Mouse (Mus musculus): ENCODE results near the gene Rpl27a. TPM values are rescaled to one million over a fixed set of nuclear protein-coding genes. Genes with fewer than 3 reads are reported as not detected.

Rpl27a gene
- polyA plus RNA-seq, 1 experiment, result 640 TPM

DNA sequence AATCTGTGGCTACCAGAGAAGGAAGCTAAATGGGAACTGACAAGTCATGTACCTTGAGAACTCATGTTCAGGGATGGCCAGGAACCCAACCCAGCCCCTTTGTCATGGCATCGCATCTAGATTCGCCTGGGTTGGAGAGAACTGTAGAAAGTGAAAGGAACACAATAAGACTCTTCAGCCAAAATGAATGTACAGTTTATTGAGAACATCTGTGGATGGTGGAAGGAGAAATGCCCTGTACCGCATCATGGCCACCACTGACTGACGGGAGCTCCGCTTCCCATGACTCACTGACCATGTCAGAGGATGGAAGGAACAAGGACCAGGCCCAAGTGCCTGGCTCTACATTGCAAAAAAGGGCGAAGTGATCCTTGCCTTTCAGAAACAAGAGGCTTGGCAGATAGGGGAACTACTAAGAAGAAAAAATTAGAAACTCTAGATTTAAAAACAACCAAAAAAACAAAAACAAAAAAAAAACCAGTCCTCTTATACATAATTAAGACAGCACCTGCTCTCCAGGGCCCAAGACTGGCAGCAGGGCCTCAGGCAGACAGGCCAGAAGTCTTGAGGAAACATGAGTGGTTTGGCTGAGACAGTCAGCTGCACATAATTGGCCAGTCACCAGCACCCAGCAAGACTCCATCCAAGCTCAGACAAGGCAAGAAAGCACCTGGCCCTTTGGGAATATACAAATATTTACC, 4.9 kb downstream of the Rpl27a start:
- H3K4me3 ChIP-seq (ENCODE audit: low read depth, low read length), result no peak overlapping the region
- no peak for TF ChIP-seq POLR2A (IDR thresholded peaks at IDR 0.05; ENCODE audit: insufficient read depth, low read length)
- no peak for TF ChIP-seq CTCF (IDR thresholded peaks at IDR 0.05; ENCODE audit: low read depth, low read length)
- TF ChIP-seq EP300 (IDR thresholded peaks at IDR 0.05; ENCODE audit: insufficient read depth, low read depth, low read length), result no peak
- H3K27me3 ChIP-seq (ENCODE audit: control insufficient read depth, insufficient read depth, low read length, poor library complexity, severe bottlenecking), result no peaks in the 10 kb centered on the region
- no peak overlapping the region for H3K9ac ChIP-seq (ENCODE audit: low read depth, poor library complexity, severe bottlenecking)
- H3K4me1 ChIP-seq (ENCODE audit: control insufficient read depth, insufficient read depth, low read length), result no peaks in the 10 kb centered on the region
- H3K9me3 ChIP-seq (replicated peaks; ENCODE audit: control insufficient read depth, insufficient read depth, low read length, poor library complexity, severe bottlenecking), result no peaks in the 10 kb centered on the region
- peak overlapping the region; percentile 64 for H3K27ac ChIP-seq (ENCODE audit: insufficient read depth, low read length)
- peaks cover 57% of the 10 kb centered on the region for H3K36me3 ChIP-seq (ENCODE audit: control insufficient read depth, insufficient read depth, low read length, poor library complexity, severe bottlenecking)

DNA sequence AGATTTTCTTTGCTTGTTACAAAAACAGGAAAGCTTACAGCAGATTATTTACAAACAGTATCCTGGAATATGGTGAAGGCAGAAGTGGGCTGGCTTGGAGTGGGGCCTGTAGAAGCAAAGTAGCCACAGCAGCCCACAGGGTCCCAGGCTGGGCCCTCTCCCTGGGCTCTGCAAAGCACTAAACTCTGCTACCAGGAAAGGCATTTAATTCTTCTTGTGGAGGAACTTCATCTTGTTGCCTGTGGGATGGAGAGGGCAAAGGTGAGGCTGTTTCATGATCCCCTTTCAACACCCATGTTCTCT, 5.4 kb downstream of the Rpl27a start:
- peaks cover 57% of the 10 kb centered on the region for H3K36me3 ChIP-seq (ENCODE audit: control insufficient read depth, insufficient read depth, low read length, poor library complexity, severe bottlenecking)
- no peak overlapping the region for H3K9ac ChIP-seq (ENCODE audit: low read depth, poor library complexity, severe bottlenecking)
- H3K27me3 ChIP-seq (ENCODE audit: control insufficient read depth, insufficient read depth, low read length, poor library complexity, severe bottlenecking), result no peaks in the 10 kb centered on the region
- H3K4me1 ChIP-seq (ENCODE audit: control insufficient read depth, insufficient read depth, low read length), result no peaks in the 10 kb centered on the region
- no peak for TF ChIP-seq POLR2A (IDR thresholded peaks at IDR 0.05; ENCODE audit: insufficient read depth, low read length)
- TF ChIP-seq CTCF (IDR thresholded peaks at IDR 0.05; ENCODE audit: low read depth, low read length), result no peak
- no peak for TF ChIP-seq EP300 (IDR thresholded peaks at IDR 0.05; ENCODE audit: insufficient read depth, low read depth, low read length)
- no peak overlapping the region for H3K27ac ChIP-seq (ENCODE audit: insufficient read depth, low read length)
- no peaks in the 10 kb centered on the region for H3K9me3 ChIP-seq (replicated peaks; ENCODE audit: control insufficient read depth, insufficient read depth, low read length, poor library complexity, severe bottlenecking)
- no peak overlapping the region for H3K4me3 ChIP-seq (ENCODE audit: low read depth, low read length)

DNA sequence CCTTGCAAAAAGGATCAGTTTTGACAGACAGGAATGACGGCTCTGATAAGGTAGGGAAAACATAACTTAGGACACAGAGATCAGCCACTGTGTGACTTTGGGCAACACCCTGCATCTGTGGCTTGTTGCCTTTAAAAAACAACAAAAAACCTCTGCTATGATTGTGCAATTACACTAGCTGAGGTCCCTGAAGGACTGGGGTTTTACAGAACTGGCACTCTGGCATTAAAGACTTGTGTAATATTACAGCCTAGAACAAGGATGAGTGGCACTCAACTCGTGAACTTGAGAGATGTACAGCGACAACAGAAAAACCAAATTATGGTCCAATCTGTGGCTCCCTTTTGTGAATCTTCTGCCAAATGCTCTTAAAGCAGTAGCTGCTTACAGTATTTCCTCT, 5.8 kb downstream of the Rpl27a start:
- Histone ChIP-seq H3K27me3 (ENCODE audit: control insufficient read depth, insufficient read depth, low read length, poor library complexity, severe bottlenecking) (no peaks in the 10 kb centered on the region), H3K4me3 (ENCODE audit: low read depth, low read length) (no peak overlapping the region), H3K4me1 (ENCODE audit: control insufficient read depth, insufficient read depth, low read length) (no peaks in the 10 kb centered on the region), H3K9ac (ENCODE audit: low read depth, poor library complexity, severe bottlenecking) (no peak overlapping the region), H3K27ac (ENCODE audit: insufficient read depth, low read length) (no peak overlapping the region), H3K9me3 (replicated peaks; ENCODE audit: control insufficient read depth, insufficient read depth, low read length, poor library complexity, severe bottlenecking) (no peaks in the 10 kb centered on the region), H3K36me3 (ENCODE audit: control insufficient read depth, insufficient read depth, low read length, poor library complexity, severe bottlenecking) (peaks cover 53% of the 10 kb centered on the region)
- TF ChIP-seq CTCF (IDR thresholded peaks at IDR 0.05; ENCODE audit: low read depth, low read length), result no peak
- TF ChIP-seq POLR2A (IDR thresholded peaks at IDR 0.05; ENCODE audit: insufficient read depth, low read length), result no peak
- no peak for TF ChIP-seq EP300 (IDR thresholded peaks at IDR 0.05; ENCODE audit: insufficient read depth, low read depth, low read length)

DNA sequence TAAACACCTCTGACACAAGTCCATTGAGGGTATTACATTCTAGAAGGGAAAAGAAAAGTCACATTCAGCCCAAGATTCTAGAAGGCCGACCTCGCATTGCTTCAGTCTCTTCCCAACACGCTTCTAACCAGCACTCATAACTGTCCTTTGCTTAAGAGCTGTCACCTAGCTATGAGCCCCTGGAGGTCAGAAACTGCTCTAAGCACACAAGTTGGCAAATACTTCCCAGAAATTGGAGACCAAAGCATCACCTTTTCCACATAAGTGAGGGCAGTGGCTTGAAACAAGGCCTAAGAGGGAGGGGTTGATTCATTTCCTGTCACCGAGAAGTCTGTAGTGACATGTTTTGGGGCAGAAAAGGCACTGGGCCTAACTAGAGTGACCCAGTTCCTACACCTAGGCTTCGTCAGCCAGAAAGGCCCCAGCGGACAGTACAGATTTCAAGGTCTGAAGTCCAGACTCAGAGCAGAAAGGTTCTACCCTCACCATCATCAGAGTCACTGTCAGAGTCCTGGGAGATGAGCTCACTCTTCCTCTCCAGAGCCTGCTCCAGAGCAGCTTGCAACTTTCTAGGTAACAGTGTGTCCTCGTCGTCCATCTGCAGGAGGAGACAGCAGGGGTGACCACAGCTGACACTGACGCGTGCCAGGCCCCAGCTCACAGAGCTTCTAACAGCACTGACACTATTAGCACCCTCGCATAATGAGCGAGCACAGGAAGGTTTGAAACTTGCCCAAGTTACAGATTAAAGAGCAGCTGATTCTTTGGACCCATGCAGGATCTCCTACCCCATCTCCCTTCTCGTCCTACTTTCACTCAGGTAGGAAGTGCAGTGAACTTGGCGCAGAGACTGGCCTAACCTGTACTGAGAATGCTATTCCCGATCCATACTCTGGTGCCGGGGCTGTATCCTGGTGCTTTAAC, 7.1 kb downstream of the Rpl27a start:
- H3K36me3 ChIP-seq (ENCODE audit: control insufficient read depth, insufficient read depth, low read length, poor library complexity, severe bottlenecking), result peaks cover 41% of the 10 kb centered on the region
- H3K9me3 ChIP-seq (replicated peaks; ENCODE audit: control insufficient read depth, insufficient read depth, low read length, poor library complexity, severe bottlenecking), result no peaks in the 10 kb centered on the region
- H3K27ac ChIP-seq (ENCODE audit: insufficient read depth, low read length), result no peak overlapping the region
- H3K4me1 ChIP-seq (ENCODE audit: control insufficient read depth, insufficient read depth, low read length), result no peaks in the 10 kb centered on the region
- H3K9ac ChIP-seq (ENCODE audit: low read depth, poor library complexity, severe bottlenecking), result no peak overlapping the region
- H3K27me3 ChIP-seq (ENCODE audit: control insufficient read depth, insufficient read depth, low read length, poor library complexity, severe bottlenecking), result no peaks in the 10 kb centered on the region
- H3K4me3 ChIP-seq (ENCODE audit: low read depth, low read length), result no peak overlapping the region
- no peak for TF ChIP-seq EP300 (IDR thresholded peaks at IDR 0.05; ENCODE audit: insufficient read depth, low read depth, low read length)
- no peak for TF ChIP-seq CTCF (IDR thresholded peaks at IDR 0.05; ENCODE audit: low read depth, low read length)

DNA sequence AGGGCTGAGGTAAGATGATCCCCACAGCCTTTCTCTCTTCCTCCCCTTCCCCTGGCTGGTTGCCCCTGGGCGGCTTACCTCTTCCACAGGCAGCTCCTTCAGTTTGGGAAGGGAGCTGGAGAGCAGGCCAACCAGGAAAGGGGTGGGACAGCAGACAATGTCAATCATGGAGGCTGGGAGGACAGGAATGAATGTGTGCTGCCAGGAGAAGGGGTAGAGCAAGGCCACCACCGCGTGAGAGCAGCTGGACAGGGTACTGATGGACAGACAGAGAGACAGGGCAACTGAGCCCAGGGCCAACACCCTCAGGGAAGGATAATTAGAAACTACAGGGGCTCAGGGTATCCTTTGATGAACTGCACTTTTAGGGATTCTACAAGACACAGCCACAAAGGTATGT, 8.6 kb downstream of the Rpl27a start:
- no peak overlapping the region for H3K27ac ChIP-seq (ENCODE audit: insufficient read depth, low read length)
- peaks cover 25% of the 10 kb centered on the region for H3K36me3 ChIP-seq (ENCODE audit: control insufficient read depth, insufficient read depth, low read length, poor library complexity, severe bottlenecking)

DNA sequence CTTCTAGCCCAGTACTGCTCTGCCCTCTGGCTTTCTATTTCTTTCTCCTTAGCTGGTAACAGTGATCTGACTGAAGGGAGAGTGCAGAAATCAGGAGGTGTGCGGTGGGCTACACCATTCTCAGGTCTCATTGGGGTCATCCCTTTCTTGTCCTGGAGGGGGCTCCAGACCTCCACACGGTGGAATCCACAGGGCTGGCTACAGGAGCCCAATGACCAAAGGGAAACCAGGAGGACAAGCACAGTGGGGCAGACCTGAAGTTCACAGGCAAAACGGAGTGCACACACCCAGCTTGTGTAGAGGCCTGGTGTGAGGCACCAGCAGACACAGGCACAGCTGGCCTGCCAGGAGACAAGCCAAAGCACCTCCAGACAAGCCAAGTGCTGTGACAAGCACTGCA, 9.4 kb downstream of the Rpl27a start:
- Histone ChIP-seq H3K27ac (ENCODE audit: insufficient read depth, low read length) (no peak overlapping the region), H3K9ac (ENCODE audit: low read depth, poor library complexity, severe bottlenecking) (no peak overlapping the region), H3K36me3 (ENCODE audit: control insufficient read depth, insufficient read depth, low read length, poor library complexity, severe bottlenecking) (peaks cover 17% of the 10 kb centered on the region), H3K27me3 (ENCODE audit: control insufficient read depth, insufficient read depth, low read length, poor library complexity, severe bottlenecking) (no peaks in the 10 kb centered on the region), H3K4me1 (ENCODE audit: control insufficient read depth, insufficient read depth, low read length) (no peaks in the 10 kb centered on the region), H3K4me3 (ENCODE audit: low read depth, low read length) (no peak overlapping the region), H3K9me3 (replicated peaks; ENCODE audit: control insufficient read depth, insufficient read depth, low read length, poor library complexity, severe bottlenecking) (no peaks in the 10 kb centered on the region)
- TF ChIP-seq CTCF (IDR thresholded peaks at IDR 0.05; ENCODE audit: low read depth, low read length), result peak; percentile 69
- no peak for TF ChIP-seq EP300 (IDR thresholded peaks at IDR 0.05; ENCODE audit: insufficient read depth, low read depth, low read length)

More for the DNA sequence above, 8.6 kb downstream of the Rpl27a start:
- no peak overlapping the region for H3K9ac ChIP-seq (ENCODE audit: low read depth, poor library complexity, severe bottlenecking)
- TF ChIP-seq POLR2A (IDR thresholded peaks at IDR 0.05; ENCODE audit: insufficient read depth, low read length) (no peak), CTCF (IDR thresholded peaks at IDR 0.05; ENCODE audit: low read depth, low read length) (no peak), EP300 (IDR thresholded peaks at IDR 0.05; ENCODE audit: insufficient read depth, low read depth, low read length) (no peak)
- H3K9me3 ChIP-seq (replicated peaks; ENCODE audit: control insufficient read depth, insufficient read depth, low read length, poor library complexity, severe bottlenecking), result no peaks in the 10 kb centered on the region
- no peaks in the 10 kb centered on the region for H3K4me1 ChIP-seq (ENCODE audit: control insufficient read depth, insufficient read depth, low read length)
- H3K4me3 ChIP-seq (ENCODE audit: low read depth, low read length), result no peak overlapping the region
- no peaks in the 10 kb centered on the region for H3K27me3 ChIP-seq (ENCODE audit: control insufficient read depth, insufficient read depth, low read length, poor library complexity, severe bottlenecking)
